Mouse (Mus musculus) G1E (cell line): Measurements from ENCODE around the gene Mapkbp1.

Experiments used
- CTCF ChIP-seq: IDR thresholded peaks from 2 replicates; pipeline ENCODE4 v1.5.1; 2012; ENCODE audit warnings: low read depth, low read length, inconsistent platforms, mixed read lengths
- POLR2AphosphoS5 ChIP-seq: IDR thresholded peaks from 2 replicates; pipeline ENCODE4 v1.6.1; 2012; ENCODE audit warnings: low read depth, low read length, inconsistent platforms; ENCODE audit not compliant: insufficient replicate concordance

DNA sequence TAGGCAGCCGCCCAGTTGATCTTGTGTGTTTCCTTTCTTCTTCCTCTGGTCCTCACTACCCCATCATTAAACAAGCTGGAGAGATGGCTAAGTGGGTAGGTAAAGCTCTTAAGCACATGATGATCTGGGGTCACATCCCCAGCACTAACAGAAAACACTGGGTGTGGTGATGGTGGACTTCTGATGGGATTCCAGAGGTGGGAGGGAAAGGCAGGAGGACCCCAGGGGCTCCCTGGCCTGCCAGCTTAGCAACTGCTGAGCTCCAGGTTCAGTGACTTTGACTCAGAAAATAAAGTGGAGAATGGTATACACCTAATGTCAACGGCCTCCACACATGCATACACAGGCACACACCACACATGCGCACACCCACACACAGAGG, 55.4 kb downstream of the Mapkbp1 start:
- TF ChIP-seq CTCF, result no peak
- TF ChIP-seq POLR2AphosphoS5, result no peak
